Mouse (Mus musculus): ENCODE measurements at regions not wholly inside any gene's neighbourhood (a gene's known extent, or its start where the extent isn't known, plus 50 kb on each side); places are given as distances from the start of the nearest gene placed in this dataset.

GRCm38 (mm10) chr4:81841642-81842494 lies 399.3 kb upstream of the Mpdz start:
- no peak for DNase-seq (ENCODE audit: low spot score)

- DNase-seq (ENCODE audit: low spot score), result no peak
Measured at GRCm38 (mm10) chr4:81829972-81830371, 387.4 kb upstream of the Mpdz start.

GRCm38 (mm10) chr4:81827453-81827852 lies 384.8 kb upstream of the Mpdz start:
- DNase-seq (ENCODE audit: low spot score), result no peak

GRCm38 (mm10) chr4:81825966-81826365 lies 383.4 kb upstream of the Mpdz start:
- DNase-seq (ENCODE audit: low spot score), result no peak

- DNase-seq (ENCODE audit: low spot score), result no peak
Measured at GRCm38 (mm10) chr4:81823566-81823965, 381.0 kb upstream of the Mpdz start.

GRCm38 (mm10) chr4:81789274-81789673 lies 346.7 kb upstream of the Mpdz start:
- no peak for DNase-seq (ENCODE audit: low spot score)

- DNase-seq (ENCODE audit: low spot score), result no peak
Measured at GRCm38 (mm10) chr4:81788636-81789035, 346.0 kb upstream of the Mpdz start.

- DNase-seq (ENCODE audit: low spot score), result no peak
Measured at GRCm38 (mm10) chr4:81781971-81782370, 339.4 kb upstream of the Mpdz start.

- DNase-seq (ENCODE audit: low spot score), result no peak
Measured at GRCm38 (mm10) chr4:81766705-81767104, 324.1 kb upstream of the Mpdz start.

GRCm38 (mm10) chr4:81764026-81764867 lies 321.6 kb upstream of the Mpdz start:
- DNase-seq (ENCODE audit: low spot score), result peak; percentile 28

- no peak for DNase-seq (ENCODE audit: low spot score)
Measured at GRCm38 (mm10) chr4:81763311-81764025, 320.9 kb upstream of the Mpdz start.

- no peak for DNase-seq (ENCODE audit: low spot score)
Measured at GRCm38 (mm10) chr4:81762592-81763229, 320.1 kb upstream of the Mpdz start.

GRCm38 (mm10) chr4:81757905-81758304 lies 315.3 kb upstream of the Mpdz start:
- DNase-seq (ENCODE audit: low spot score), result no peak

GRCm38 (mm10) chr4:81744629-81745509 lies 302.3 kb upstream of the Mpdz start:
- DNase-seq (ENCODE audit: low spot score), result no peak

- no peak for DNase-seq (ENCODE audit: low spot score)
Measured at GRCm38 (mm10) chr4:81743978-81744628, 301.5 kb upstream of the Mpdz start.

GRCm38 (mm10) chr4:81742536-81743459 lies 300.2 kb upstream of the Mpdz start:
- no peak for DNase-seq (ENCODE audit: low spot score)

GRCm38 (mm10) chr4:81734391-81734790 lies 291.8 kb upstream of the Mpdz start:
- no peak for DNase-seq (ENCODE audit: low spot score)

GRCm38 (mm10) chr4:81730386-81730785 lies 287.8 kb upstream of the Mpdz start:
- DNase-seq (ENCODE audit: low spot score), result no peak

GRCm38 (mm10) chr4:81728961-81729360 lies 286.3 kb upstream of the Mpdz start:
- DNase-seq (ENCODE audit: low spot score), result no peak
